Mouse (Mus musculus): ENCODE data around the gene Crygn. TPM values are rescaled to one million over a fixed set of nuclear protein-coding genes. Genes with fewer than 3 reads are reported as not detected.

Gene Crygn
- polyA plus RNA-seq, 1 experiment from 2014 or later = not detected

Other genes starting within 250 kb of the Crygn start
- 0.90 and 0.97 TPM in 2 replicates for gene Gbx1, start 230.8 kb downstream of the Crygn start, polyA plus RNA-seq (2015; fragmentation: Nextera tagmentation; extraction: Ambion mirVana)
- 0.06 and 0.15 TPM in 2 replicates for gene Asb10, start 217.0 kb downstream of the Crygn start, polyA plus RNA-seq (2015; fragmentation: Nextera tagmentation; extraction: Ambion mirVana)
- gene 4931409K22Rik, start 201.2 kb downstream of the Crygn start, polyA plus RNA-seq (2015; fragmentation: Nextera tagmentation; extraction: Ambion mirVana) = 0.62 TPM in 2 replicates
- 117 and 124 TPM in 2 replicates for gene Abcf2, start 180.5 kb downstream of the Crygn start, polyA plus RNA-seq (2015; fragmentation: Nextera tagmentation; extraction: Ambion mirVana)
- gene Chpf2, start 171.3 kb downstream of the Crygn start, polyA plus RNA-seq (2015; fragmentation: Nextera tagmentation; extraction: Ambion mirVana) = 15.0 and 17.2 TPM in 2 replicates
- gene Smarcd3, start 133.6 kb downstream of the Crygn start, polyA plus RNA-seq (2015; fragmentation: Nextera tagmentation; extraction: Ambion mirVana) = 111 and 114 TPM in 2 replicates
- 40.5 and 40.9 TPM in 2 replicates for gene Nub1, start 72.5 kb downstream of the Crygn start, polyA plus RNA-seq (2015; fragmentation: Nextera tagmentation; extraction: Ambion mirVana)
- 2.6 and 3.0 TPM in 2 replicates for gene Wdr86, start 27.3 kb downstream of the Crygn start, polyA plus RNA-seq (2015; fragmentation: Nextera tagmentation; extraction: Ambion mirVana)
- 232 and 237 TPM in 2 replicates for gene Rheb, start 84.6 kb upstream of the Crygn start, polyA plus RNA-seq (2015; fragmentation: Nextera tagmentation; extraction: Ambion mirVana)